Mouse (Mus musculus): Measurements from ENCODE around the gene Gm3139. TPM values are rescaled to one million over a fixed set of nuclear protein-coding genes. Genes with fewer than 3 reads are reported as not detected.
"Not testable (repeated sequence)": the region's sequence is repeated elsewhere in the genome, so short reads cannot be mapped to it uniquely, and the experiment has no call there.

The Gm3139 gene
- not detected for total RNA-seq (2021)
- long read RNA-seq, experiment 1 = 0 reads
- long read RNA-seq, experiment 2 = 0 reads

GRCm38 (mm10) chr5:94525987-94526386, at the start of gene Gm3139:
Gm3139 (plus strand) TSS chr5:94526287.
- not testable (repeated sequence) for DNase-seq (ENCODE audit: low spot score in 2 of 2)

Other genes starting within 250 kb of the Gm3139 start
- not detected for gene A430089I19Rik, start 219.5 kb upstream of the Gm3139 start, total RNA-seq (2021)
- not detected for gene Gm6502, start 211.9 kb upstream of the Gm3139 start, total RNA-seq (2021)
- gene AA792892, start 186.5 kb upstream of the Gm3139 start, total RNA-seq (2021) = not detected
- not detected for gene Gm7682, start 80.5 kb upstream of the Gm3139 start, total RNA-seq (2021)
- gene Gm3147, start 90.1 kb downstream of the Gm3139 start, total RNA-seq (2021) = not detected
- gene Gm6509, start 97.7 kb downstream of the Gm3139 start, total RNA-seq (2021) = not detected
- gene Gm6205, start 122.1 kb downstream of the Gm3139 start, total RNA-seq (2021) = not detected

Data from adrenal gland, postnatal 4 days (tissue).